Mouse (Mus musculus): ENCODE measurements around the gene Trub2.

DNA sequence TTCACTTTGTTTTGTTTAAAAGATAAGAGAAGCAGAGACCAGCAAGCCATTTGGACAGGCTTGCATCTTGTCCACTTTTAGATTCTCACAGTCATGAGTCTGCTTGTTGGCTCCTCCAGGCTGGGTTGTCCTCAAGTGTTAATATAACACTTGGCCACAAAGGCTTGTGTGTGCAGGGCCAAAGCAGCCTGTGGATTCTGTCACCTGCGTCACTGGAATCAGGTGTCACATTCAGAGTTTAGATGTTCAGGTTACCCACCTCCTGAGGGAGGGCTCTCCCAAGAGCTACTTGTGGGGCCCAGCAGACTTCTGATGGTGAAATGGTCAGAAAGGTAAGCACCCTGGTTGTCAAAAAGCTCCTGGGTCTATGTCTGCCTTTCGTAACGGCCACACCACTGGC lies 65.2 kb downstream of the Trub2 start:
- TF ChIP-seq CTCF (IDR thresholded peaks at IDR 0.05; ENCODE audit: borderline replicate concordance, insufficient read depth, low read depth, low read length): no peak
- no peak for TF ChIP-seq POLR2A (IDR thresholded peaks at IDR 0.05; ENCODE audit: borderline replicate concordance, insufficient read depth, low read length)

All from cerebellum, adult 2 months (tissue).